Mouse (Mus musculus) frontal cortex, adult (tissue): ENCODE data around the gene Rpl36a.
"Not testable (repeated sequence)": the region's sequence is repeated elsewhere in the genome, so short reads cannot be mapped to it uniquely, and the experiment has no call there.

Experiments used
- ATAC-seq: cut with Nextera tagmentation; 2 replicates; pipeline ENCODE4 v1.9.2; 2017; ENCODE audit warnings: mild to moderate bottlenecking, moderate library complexity, mixed read lengths; ENCODE audit not compliant: low TSS enrichment

Rpl36a gene

GRCm38 (mm10) chrX:134585103-134586002 is at the start of gene Rpl36a:
Rpl36a (plus strand) TSS chrX:134585654.
- peak; percentile 98 for ATAC-seq

- not testable (repeated sequence) for ATAC-seq
Measured at GRCm38 (mm10) chrX:134539795-134540194, 45.7 kb upstream of the Rpl36a start.

- ATAC-seq: peak; percentile 20; the same call in 1 of the 2 replicates
Measured at GRCm38 (mm10) chrX:134540414-134541135, 44.9 kb upstream of the Rpl36a start.

- ATAC-seq: peak; percentile 85
Measured at GRCm38 (mm10) chrX:134541145-134541954, 44.1 kb upstream of the Rpl36a start, which contains the start of gene Timm8a1. Timm8a1 (minus strand) TSS chrX:134541865.

GRCm38 (mm10) chrX:134541955-134542308 is 43.5 kb upstream of the Rpl36a start:
- no peak for ATAC-seq

- ATAC-seq: no peak
Measured at GRCm38 (mm10) chrX:134547330-134547729, 38.1 kb upstream of the Rpl36a start.

GRCm38 (mm10) chrX:134550903-134551302 is 34.6 kb upstream of the Rpl36a start:
- peak; percentile 70; the same call in 1 of the 2 replicates for ATAC-seq

- no peak for ATAC-seq
Measured at GRCm38 (mm10) chrX:134553326-134553725, 32.1 kb upstream of the Rpl36a start.

- no peak for ATAC-seq
Measured at GRCm38 (mm10) chrX:134554425-134554824, 31.0 kb upstream of the Rpl36a start.

GRCm38 (mm10) chrX:134564326-134564725 is 21.1 kb upstream of the Rpl36a start:
- ATAC-seq: no peak

GRCm38 (mm10) chrX:134566536-134567222 is 18.8 kb upstream of the Rpl36a start:
- ATAC-seq: no peak

GRCm38 (mm10) chrX:134577896-134578295 is 7.6 kb upstream of the Rpl36a start:
- no peak for ATAC-seq

- no peak for ATAC-seq
Measured at GRCm38 (mm10) chrX:134580528-134581305, 4.7 kb upstream of the Rpl36a start.

- ATAC-seq: no peak
Measured at GRCm38 (mm10) chrX:134582270-134582669, 3.2 kb upstream of the Rpl36a start.

- ATAC-seq: no peak
Measured at GRCm38 (mm10) chrX:134582888-134583669, 2.4 kb upstream of the Rpl36a start, which contains the start of gene Btk. Btk (minus strand) TSS chrX:134583570.

GRCm38 (mm10) chrX:134586447-134586846 is 993 bp downstream of the Rpl36a start:
- no peak for ATAC-seq

GRCm38 (mm10) chrX:134588261-134588660 is 2.8 kb downstream of the Rpl36a start:
- ATAC-seq: no peak

GRCm38 (mm10) chrX:134588997-134589396 is 3.5 kb downstream of the Rpl36a start:
- no peak for ATAC-seq

- no peak for ATAC-seq
Measured at GRCm38 (mm10) chrX:134589836-134590235, 4.4 kb downstream of the Rpl36a start.
